Mouse (Mus musculus) liver, adult 2 months (tissue): ENCODE measurements around the gene Map1s.

Source experiments
- CTCF ChIP-seq: fragments of 200-500 bp; IDR thresholded peaks from 2 replicates; pipeline ENCODE4 v1.5.1; 2011; ENCODE audit warnings: low read depth, low read length, control low read depth
- POLR2A ChIP-seq: fragments of 200-500 bp; IDR thresholded peaks from 2 replicates; pipeline ENCODE4 v1.6.1; 2011; ENCODE audit warnings: low read length, control low read depth; ENCODE audit not compliant: insufficient read depth; ENCODE audit errors: extremely low read depth

DNA sequence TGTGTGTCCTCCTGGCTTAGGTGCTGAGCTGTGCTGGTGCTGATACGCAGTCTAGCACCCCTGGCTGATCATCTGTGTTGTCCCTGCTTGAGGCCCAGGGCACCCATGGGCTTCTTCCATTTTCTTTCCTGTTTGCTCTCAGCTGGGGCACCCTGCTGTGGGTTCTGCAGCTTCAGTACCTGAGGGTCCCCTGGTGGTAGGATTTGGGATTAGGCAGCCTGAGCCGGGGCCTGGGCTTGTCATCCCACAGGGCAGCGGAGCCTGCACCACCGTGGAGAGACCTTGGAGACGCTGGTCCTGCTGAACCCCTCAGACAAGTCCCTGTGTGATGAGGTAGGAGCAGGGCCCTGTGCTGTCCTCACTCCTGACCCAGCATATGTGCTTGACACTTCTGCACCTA is 5.9 kb downstream of the Map1s start:
- TF ChIP-seq CTCF (no peak), POLR2A (no peak)
